Mouse (Mus musculus) intestine, postnatal 0 days (tissue): ENCODE results near the gene Pde8b. TPM values are rescaled to one million over a fixed set of nuclear protein-coding genes. Genes with fewer than 3 reads are reported as not detected.
A peak's percentile ranks its signal among the peaks of the same experiment; 100 is the strongest.

Source experiments
- ATAC-seq: fragments of 200-750 bp; cut with Nextera tagmentation; 2 replicates; pipeline ENCODE4 v1.8.0; 2017; ENCODE audit warnings: mild to moderate bottlenecking, moderate TSS enrichment, moderate library complexity
- H3K27ac ChIP-seq: fragments of 300-500 bp; sonication (generic); 2 replicates; pipeline ENCODE4 v1.5.1; 2014; ENCODE audit warnings: mild to moderate bottlenecking, low read depth, low read length, moderate library complexity
- H3K27me3 ChIP-seq: fragments of 300-500 bp; sonication (generic); replicated peaks from 2 replicates; pipeline ENCODE4 v1.6.1; 2014; ENCODE audit warnings: low read length, mixed read lengths; ENCODE audit not compliant: control insufficient read depth, insufficient read depth
- H3K36me3 ChIP-seq: fragments of 300-500 bp; sonication (generic); 2 replicates; pipeline ENCODE4 v1.6.1; 2014; ENCODE audit warnings: mild to moderate bottlenecking, moderate library complexity; ENCODE audit not compliant: control insufficient read depth, insufficient read depth
- H3K4me1 ChIP-seq: fragments of 300-500 bp; sonication (generic); replicated peaks from 2 replicates; pipeline ENCODE4 v1.6.1; 2014; ENCODE audit warnings: antibody characterized with exemption, low read length, mixed read lengths; ENCODE audit not compliant: control insufficient read depth, insufficient read depth
- H3K4me2 ChIP-seq: fragments of 300-500 bp; sonication (generic); replicated peaks from 2 replicates; pipeline ENCODE4 v1.6.1; 2014; ENCODE audit warnings: low read depth, mild to moderate bottlenecking, moderate library complexity
- H3K4me3 ChIP-seq: fragments of 300-500 bp; sonication (generic); 2 replicates; pipeline ENCODE4 v1.5.1; 2014; ENCODE audit warnings: low read depth, low read length
- H3K9ac ChIP-seq: fragments of 300-500 bp; sonication (generic); 2 replicates; pipeline ENCODE4 v1.6.1; 2014; ENCODE audit warnings: mild to moderate bottlenecking, low read depth, low read length
- H3K9me3 ChIP-seq: fragments of 300-500 bp; sonication (generic); 2 replicates; pipeline ENCODE4 v1.6.1; 2016; ENCODE audit warnings: mixed run types; ENCODE audit not compliant: control insufficient read depth
- CTCF ChIP-seq: sonication (generic); IDR thresholded peaks from 2 replicates; pipeline ENCODE4 v1.5.1; 2016; ENCODE audit warnings: low read depth, mild to moderate bottlenecking, control low read depth, antibody characterized with exemption, moderate library complexity
- WGBS: fragments of 180-500 bp; shearing (Covaris S2); extraction: QIAGEN DNeasy Blood & Tissue Kit; methylation state at CpG from one replicate; pipeline ENCODE4 v1.1.7; 2014; 5-methylcytosine and 5-hydroxymethylcytosine counted together
- polyA plus RNA-seq: library from polyadenylated mRNA; unstranded; fragments of >200 nt; fragmentation: Nextera tagmentation; extraction: Ambion mirVana; gene quantifications from 2 replicates; pipeline ENCODE4 v1.2.1, GENCODE M21; 2015

Gene Pde8b
- polyA plus RNA-seq, 1 experiment from 2014 or later = 6.2 TPM

GRCm38 (mm10) chr13:94990516-94990915 is 259.6 kb downstream of the Pde8b start:
- Histone ChIP-seq H3K9me3 (no peaks in the 10 kb centered on the region), H3K36me3 (peaks cover 3% of the 10 kb centered on the region), H3K27ac (peak overlapping the region; percentile 57; the same call in 1 of the 2 replicates), H3K27me3 (no peaks in the 10 kb centered on the region), H3K4me1 (no peaks in the 10 kb centered on the region), H3K4me2 (no peak overlapping the region; the same call in 1 of the 2 replicates), H3K9ac (no peak overlapping the region), H3K4me3 (no peak overlapping the region)
- no peak for TF ChIP-seq CTCF
- WGBS = 30% methylated on average over 5 of the region's 5 CpGs
- peak; percentile 96 for ATAC-seq

- TF ChIP-seq CTCF = no peak
These were observed 271.1 kb downstream of the Pde8b start for GRCm38 (mm10) chr13:94979081-94979480.

GRCm38 (mm10) chr13:94976219-94977186 is 273.6 kb downstream of the Pde8b start, which contains the start of gene Wdr41:
Gene Wdr41 (plus strand): TSS chr13:94976344.
- H3K36me3 ChIP-seq = peaks cover 9% of the 10 kb centered on the region
- ATAC-seq = peak; percentile 97
- 2% methylated on average over 68 of the region's 68 CpGs for WGBS
- H3K9me3 ChIP-seq = no peaks in the 10 kb centered on the region
- H3K4me2 ChIP-seq = peak within 1 kb of the TSS; percentile 63
- H3K4me1 ChIP-seq = 0 out of 2 replicates have a peak, but pooled peaks cover 5% of the 10 kb centered on the region
- H3K27ac ChIP-seq = peak within 1 kb of the TSS; percentile 100
- H3K27me3 ChIP-seq = no peaks in the 10 kb centered on the region
- H3K9ac ChIP-seq = peak within 1 kb of the TSS; percentile 98
- peak; percentile 98 for TF ChIP-seq CTCF
- peak within 1 kb of the TSS; percentile 70 for H3K4me3 ChIP-seq

More at GRCm38 (mm10) chr13:94979081-94979480, 271.1 kb downstream of the Pde8b start:
- H3K27ac ChIP-seq = no peak overlapping the region
- 42% methylated on average over 7 of the region's 7 CpGs for WGBS
- H3K4me1 ChIP-seq = 0 out of 2 replicates have a peak, but pooled peaks cover 5% of the 10 kb centered on the region
- no peak overlapping the region for H3K9ac ChIP-seq
- H3K9me3 ChIP-seq = no peaks in the 10 kb centered on the region
- no peak overlapping the region for H3K4me2 ChIP-seq
- H3K27me3 ChIP-seq = no peaks in the 10 kb centered on the region
- ATAC-seq = no peak
- H3K36me3 ChIP-seq = peaks cover 14% of the 10 kb centered on the region
- no peak overlapping the region for H3K4me3 ChIP-seq

GRCm38 (mm10) chr13:94975828-94976218 is 274.3 kb downstream of the Pde8b start:
- H3K27ac ChIP-seq = peak overlapping the region; percentile 100
- H3K4me2 ChIP-seq = peak overlapping the region; percentile 63
- peak; percentile 56 for ATAC-seq
- H3K27me3 ChIP-seq = no peaks in the 10 kb centered on the region
- H3K9ac ChIP-seq = peak overlapping the region; percentile 98
- peak overlapping the region; percentile 70 for H3K4me3 ChIP-seq
- H3K4me1 ChIP-seq = 0 out of 2 replicates have a peak, but pooled peaks cover 5% of the 10 kb centered on the region
- WGBS = 8% methylated on average over 9 of the region's 9 CpGs
- TF ChIP-seq CTCF = no peak
- H3K9me3 ChIP-seq = no peaks in the 10 kb centered on the region
- H3K36me3 ChIP-seq = peaks cover 2% of the 10 kb centered on the region; the same call in 1 of the 2 replicates

Other genes with a start within 250 kb of the Pde8b start
- gene Zbed3, start 73.3 kb upstream of the Pde8b start, polyA plus RNA-seq = 19.6 and 20.9 TPM in 2 replicates
- gene Aggf1, start 125.0 kb upstream of the Pde8b start, polyA plus RNA-seq = 19.6 and 21.1 TPM in 2 replicates
- not detected in 2 replicates for gene Crhbp, start 194.6 kb upstream of the Pde8b start, polyA plus RNA-seq
- 2.0 and 2.1 TPM in 2 replicates for gene S100z, start 228.4 kb upstream of the Pde8b start, polyA plus RNA-seq